Mouse (Mus musculus) R1 (cell line): ENCODE measurements at regions not wholly inside any gene's neighbourhood (a gene's known extent, or its start where the extent isn't known, plus 50 kb on each side); places are given as distances from the start of the nearest gene placed in this dataset.
A peak's percentile ranks its signal among the peaks of the same experiment; 100 is the strongest.

ENCODE experiments used
- DNase-seq: peaks from one replicate; pipeline ENCODE4 v3.0.0-alpha.2; 2018; ENCODE audit warnings: low read depth, low spot score

- DNase-seq: peak; percentile 13
These were observed 815.3 kb upstream of the Ghitm start for GRCm38 (mm10) chr14:37950212-37950876.
